Mouse (Mus musculus) CH12.LX (cell line): ENCODE measurements around the gene Trim12c.
"Not testable (repeated sequence)": the region's sequence is repeated elsewhere in the genome, so short reads cannot be mapped to it uniquely, and the experiment has no call there.

Experiments used
- CTCF ChIP-seq, 2 experiments: IDR thresholded peaks in 1 of 2; conservative IDR thresholded peaks in 1 of 2; 2 replicates each; pipeline ENCODE4 v1.5.1; 2011 to 2012; ENCODE audit warnings: low read depth in 2 of 2, low read length in 2 of 2, improper control_type of control experiment in 1 of 2, inconsistent platforms in 1 of 2, mild to moderate bottlenecking in 1 of 2, moderate library complexity in 1 of 2
- EP300 ChIP-seq: IDR thresholded peaks from 2 replicates; pipeline ENCODE4 v1.6.1; 2011; ENCODE audit warnings: low read length, improper control_type of control experiment
- GABPA ChIP-seq: IDR thresholded peaks from 2 replicates; pipeline ENCODE4 v1.6.1; 2012; ENCODE audit warnings: low read depth, low read length, improper control_type of control experiment, inconsistent platforms; ENCODE audit not compliant: insufficient replicate concordance
- MEF2A ChIP-seq: IDR thresholded peaks from 2 replicates; pipeline ENCODE4 v1.6.1; 2014; ENCODE audit warnings: low read depth, mild to moderate bottlenecking, inconsistent platforms, low read length, improper control_type of control experiment, borderline replicate concordance
- POLR2A ChIP-seq: IDR thresholded peaks from 2 replicates; pipeline ENCODE4 v1.6.1; 2011; ENCODE audit warnings: low read depth, mild to moderate bottlenecking, improper control_type of control experiment, low read length
- USF2 ChIP-seq: conservative IDR thresholded peaks from 2 replicates; pipeline ENCODE4 v1.6.1; 2011; ENCODE audit warnings: low read depth, low read length, improper control_type of control experiment
- ZC3H11A ChIP-seq: IDR thresholded peaks from 2 replicates; pipeline ENCODE4 v1.6.1; 2012; ENCODE audit warnings: low read depth, mild to moderate bottlenecking, inconsistent platforms, low read length, improper control_type of control experiment

DNA sequence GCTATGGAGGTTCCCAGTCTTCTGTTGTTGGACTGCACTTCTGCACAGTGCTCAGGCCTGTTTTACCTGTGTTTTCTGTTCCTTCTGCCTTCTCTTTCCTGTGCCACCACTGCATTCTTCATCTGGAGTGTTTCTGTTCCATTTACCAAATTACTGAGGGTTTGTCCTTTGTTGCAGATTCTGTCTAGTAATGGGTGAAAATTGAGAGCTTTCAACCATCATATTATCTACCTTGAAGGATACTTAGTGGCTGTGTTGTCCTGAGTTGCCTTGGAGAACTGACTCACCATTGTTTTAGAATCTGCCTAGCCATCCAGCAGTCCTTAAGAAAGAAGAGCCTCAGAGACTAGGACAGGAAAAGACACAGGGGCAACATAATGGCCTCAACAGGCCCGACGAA, 24.0 kb downstream of the Trim12c start, which contains the start of gene Trim34b:
- TF ChIP-seq MEF2A; EP300; POLR2A; GABPA; CTCF (conservative IDR thresholded peaks at IDR 0.05 in 1 of 2, IDR thresholded peaks at IDR 0.05 in 1 of 2; ENCODE audit: low read depth in 2 of 2, low read length in 2 of 2); USF2; ZC3H11A: not testable (repeated sequence)
